Mouse (Mus musculus) spleen, adult 2 months (tissue): ENCODE results near the gene Pde7b.

Experiments
- CTCF ChIP-seq: fragments of 200-500 bp; IDR thresholded peaks from 2 replicates; pipeline ENCODE4 v1.5.1; 2011; ENCODE audit warnings: mild to moderate bottlenecking, inconsistent platforms; ENCODE audit not compliant: insufficient read depth, insufficient read length, insufficient replicate concordance; ENCODE audit errors: extremely low read depth
- POLR2A ChIP-seq: fragments of 200-500 bp; IDR thresholded peaks from 2 replicates; pipeline ENCODE4 v1.6.1; 2011; ENCODE audit warnings: low read depth, low read length, inconsistent platforms

- TF ChIP-seq POLR2A (no peak), CTCF (no peak)
These were observed 94.8 kb downstream of the Pde7b start for GRCm38 (mm10) chr10:20630122-20630521.
